Mouse (Mus musculus) embryonic facial prominence, embryonic 14.5 days (tissue): ENCODE measurements at regions not wholly inside any gene's neighbourhood (a gene's known extent, or its start where the extent isn't known, plus 50 kb on each side); places are given as distances from the start of the nearest gene placed in this dataset.

Experiments
- ATAC-seq: fragments of 200-750 bp; cut with Nextera tagmentation; 2 replicates; pipeline ENCODE4 v1.8.0; 2017; ENCODE audit warnings: low read depth, moderate number of reproducible peaks, moderate TSS enrichment
- DNase-seq: peaks from one replicate; pipeline ENCODE4 v3.0.0-alpha.2; 2015; ENCODE audit warnings: low spot score
- H3K27ac ChIP-seq: fragments of 300-500 bp; sonication (generic); replicated peaks from 2 replicates; pipeline ENCODE4 v1.5.1; 2014; ENCODE audit warnings: low read depth, mild to moderate bottlenecking, low read length, moderate library complexity
- H3K27me3 ChIP-seq: fragments of 300-500 bp; sonication (generic); replicated peaks from 2 replicates; pipeline ENCODE4 v1.6.1; 2014; ENCODE audit warnings: low read length; ENCODE audit not compliant: control insufficient read depth, insufficient read depth
- H3K36me3 ChIP-seq: fragments of 300-500 bp; sonication (generic); 2 replicates; pipeline ENCODE4 v1.6.1; 2014; ENCODE audit warnings: low read length, mixed read lengths; ENCODE audit not compliant: control insufficient read depth, insufficient read depth
- H3K4me1 ChIP-seq: fragments of 300-500 bp; sonication (generic); 2 replicates; pipeline ENCODE4 v1.6.1; 2014; ENCODE audit warnings: antibody characterized with exemption, low read length; ENCODE audit not compliant: control insufficient read depth, insufficient read depth
- H3K4me2 ChIP-seq: fragments of 300-500 bp; sonication (generic); 2 replicates; pipeline ENCODE4 v1.6.1; 2014; ENCODE audit warnings: low read depth, mild to moderate bottlenecking, low read length, moderate library complexity, mixed read lengths
- H3K4me3 ChIP-seq: fragments of 300-500 bp; sonication (generic); 2 replicates; pipeline ENCODE4 v1.5.1; 2014; ENCODE audit warnings: low read depth, mild to moderate bottlenecking, low read length
- H3K9ac ChIP-seq: fragments of 300-500 bp; sonication (generic); 2 replicates; pipeline ENCODE4 v1.6.1; 2014; ENCODE audit warnings: low read depth, mild to moderate bottlenecking, low read length, moderate library complexity, mixed read lengths
- H3K9me3 ChIP-seq: fragments of 300-500 bp; sonication (generic); 2 replicates; pipeline ENCODE4 v1.6.1; 2016; ENCODE audit warnings: low read length; ENCODE audit not compliant: control insufficient read depth
- WGBS: fragments of 180-500 bp; shearing (Covaris S2); extraction: QIAGEN DNeasy Blood & Tissue Kit; methylation state at CpG from one replicate; pipeline ENCODE4 v1.1.7; 2014; 5-methylcytosine and 5-hydroxymethylcytosine counted together

DNA sequence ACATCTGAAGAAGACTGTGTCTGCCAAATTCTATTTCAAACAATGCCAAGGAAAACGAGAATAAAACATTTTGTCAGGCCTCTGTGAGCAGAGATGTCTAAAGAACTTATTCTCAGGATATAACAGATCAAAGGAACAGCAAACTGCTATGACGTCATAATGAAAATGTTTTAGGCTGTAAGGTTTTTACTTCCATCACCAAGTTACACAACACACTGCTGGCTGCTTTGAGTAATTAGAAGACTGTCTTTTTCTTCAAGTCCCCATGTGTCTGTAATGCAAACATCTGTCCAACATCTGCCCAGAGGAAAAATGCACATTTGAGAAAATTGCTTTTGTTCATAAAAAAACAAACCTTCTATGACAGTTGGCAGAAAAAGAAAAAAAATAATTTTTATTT, 341.7 kb upstream of the Arhgef26 start:
- Histone ChIP-seq H3K27me3 (no peaks in the 10 kb centered on the region), H3K27ac (no peak overlapping the region), H3K9me3 (no peaks in the 10 kb centered on the region), H3K4me1 (no peaks in the 10 kb centered on the region), H3K36me3 (no peaks in the 10 kb centered on the region), H3K4me3 (no peak overlapping the region), H3K4me2 (no peak overlapping the region), H3K9ac (no peak overlapping the region)
- ATAC-seq (peak; percentile 41; the same call in 1 of the 2 replicates), DNase-seq (peak; percentile 69)
- 27% methylated on average over 2 of the region's 2 CpGs for WGBS
